Mouse (Mus musculus) heart, postnatal 4 days (tissue): Measurements from ENCODE around the gene Fry. TPM values are rescaled to one million over a fixed set of nuclear protein-coding genes. Genes with fewer than 3 reads are reported as not detected.

Source experiments
- DNase-seq: peaks from one replicate; pipeline ENCODE4 v3.0.0; 2021
- total RNA-seq, 2 experiments: library from RNA; stranded (reverse); gene quantifications; 2 replicates each; pipeline ENCODE4 v1.2.3; 2021

The Fry gene
- total RNA-seq, 2 experiments from 2014 or later = 169 to 174 TPM

DNA sequence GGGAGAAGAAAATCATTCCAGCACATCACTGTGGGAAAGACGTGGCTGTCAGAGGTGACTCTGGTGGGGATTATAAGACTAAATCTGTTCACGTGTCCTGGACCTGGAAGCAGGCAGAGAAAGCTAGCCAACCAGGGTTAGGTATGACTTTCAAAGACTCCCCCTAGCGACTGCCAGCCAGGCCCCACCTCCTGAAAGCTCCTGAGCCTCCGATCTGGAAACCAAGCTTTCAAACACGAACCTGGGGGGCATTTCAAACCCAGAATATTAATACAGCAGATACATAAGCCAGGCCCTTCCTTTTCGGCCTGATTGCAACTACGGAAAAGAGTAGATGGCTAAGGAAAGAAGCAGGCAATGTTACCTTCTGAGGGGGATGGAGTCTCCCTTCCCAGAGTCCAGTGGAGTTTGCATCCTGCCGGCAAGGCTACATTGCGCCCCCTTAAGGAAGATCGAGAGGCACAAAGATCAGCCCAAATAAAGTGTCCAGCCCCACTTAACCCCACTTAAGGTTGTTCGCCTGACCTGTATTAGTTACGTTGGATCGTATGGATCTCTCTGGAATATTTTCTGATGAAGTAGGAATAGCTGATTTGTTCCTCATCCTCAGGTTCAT lies 284.5 kb downstream of the Fry start:
- no peak for DNase-seq

DNA sequence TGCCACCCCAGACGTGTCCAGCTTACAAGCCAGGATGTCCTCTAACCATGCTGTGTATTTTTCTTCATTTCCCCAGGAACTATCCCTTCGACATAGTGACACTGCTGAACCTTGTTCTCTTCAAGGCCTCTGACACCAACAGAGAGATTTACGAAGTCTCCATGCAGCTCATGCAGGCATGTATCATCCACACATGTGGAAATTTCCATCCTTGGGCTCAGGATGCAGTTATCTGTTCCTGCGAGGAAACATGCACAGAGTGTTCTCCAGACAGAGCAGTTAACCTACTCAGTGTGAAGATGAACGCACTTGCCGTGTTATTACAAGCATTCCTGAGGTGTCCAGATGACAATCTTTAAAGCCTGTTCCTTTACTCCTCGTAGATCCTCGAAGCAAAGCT lies 286.4 kb downstream of the Fry start:
- no peak for DNase-seq

DNA sequence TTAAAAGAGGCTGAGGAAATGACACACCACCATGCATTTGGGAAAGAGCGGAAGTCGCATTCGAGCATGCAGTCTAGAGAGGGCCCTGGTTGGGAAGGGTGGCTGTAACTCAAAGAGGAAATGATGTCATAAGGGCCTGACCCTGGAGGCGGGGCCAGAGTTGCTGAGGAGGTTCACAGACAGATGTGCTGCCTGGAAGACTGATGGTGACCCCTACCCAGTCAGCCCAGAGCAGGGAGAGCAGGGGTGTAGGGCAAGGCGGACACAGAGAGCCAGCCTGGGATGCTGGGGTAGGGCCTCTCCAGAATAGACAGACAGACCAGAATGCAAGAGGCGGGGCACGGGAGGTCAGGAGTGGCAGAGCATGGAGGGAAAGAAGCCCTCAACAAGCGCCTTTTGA lies 290.5 kb downstream of the Fry start:
- no peak for DNase-seq

DNA sequence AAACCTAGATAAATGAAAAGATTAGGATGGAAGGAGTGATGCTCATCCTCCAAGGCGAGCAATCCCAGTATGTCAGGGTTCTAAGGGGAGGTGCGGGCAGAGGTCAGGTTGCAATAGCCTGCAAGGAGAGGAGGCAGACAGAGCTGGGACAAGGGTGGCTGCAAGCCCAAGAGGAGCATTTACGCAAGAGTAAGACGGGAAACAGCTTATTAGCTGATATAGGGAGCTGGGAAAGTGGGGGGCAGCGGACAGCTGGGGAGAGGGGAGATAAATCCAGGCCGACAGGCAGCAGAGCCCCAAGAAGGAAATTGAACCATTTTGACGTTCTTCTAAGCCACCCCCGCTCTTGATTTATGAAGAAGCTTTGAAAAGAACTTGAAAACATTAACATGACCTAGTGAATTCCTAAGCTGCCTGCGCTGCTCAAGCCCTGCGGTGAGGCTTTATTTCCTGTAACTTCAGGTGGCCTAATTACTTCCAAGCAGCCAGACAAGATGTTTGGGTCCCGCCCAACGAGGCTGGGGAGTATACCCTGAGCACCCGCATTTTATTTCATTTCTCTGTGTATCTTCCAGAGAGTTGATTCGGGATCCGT lies 291.1 kb downstream of the Fry start:
- DNase-seq = no peak

DNA sequence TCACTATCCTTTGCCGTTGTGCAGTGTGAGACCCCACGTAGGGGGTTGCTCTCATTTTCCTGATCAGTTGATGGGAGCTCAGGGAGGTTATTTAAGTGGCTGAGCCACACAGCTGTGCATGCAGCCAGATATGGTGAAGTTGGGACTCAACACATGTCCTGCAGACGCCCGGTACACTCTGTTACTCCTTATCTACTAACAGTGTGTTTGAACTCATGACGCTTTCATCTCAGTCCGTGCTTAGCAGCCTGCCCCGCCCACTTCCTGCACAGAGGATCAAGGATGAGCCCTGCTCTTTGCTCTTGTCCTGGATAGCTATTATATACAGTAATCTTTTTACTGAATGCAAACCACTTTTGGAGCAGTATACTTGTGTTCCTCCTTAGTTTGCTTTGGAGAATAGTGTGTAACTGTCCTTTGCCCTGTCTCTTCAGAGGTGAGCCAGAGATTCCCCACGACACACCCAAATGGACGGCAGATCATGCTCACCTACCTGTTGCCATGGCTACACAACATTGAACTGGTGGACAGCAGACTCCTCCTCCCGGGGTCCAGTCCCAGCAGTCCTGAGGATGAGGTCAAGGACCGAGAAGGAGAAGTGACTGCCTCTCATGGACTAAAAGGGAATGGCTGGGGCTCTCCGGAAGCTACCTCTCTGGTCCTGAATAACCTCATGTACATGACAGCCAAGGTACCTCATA lies 294.5 kb downstream of the Fry start:
- no peak for DNase-seq

DNA sequence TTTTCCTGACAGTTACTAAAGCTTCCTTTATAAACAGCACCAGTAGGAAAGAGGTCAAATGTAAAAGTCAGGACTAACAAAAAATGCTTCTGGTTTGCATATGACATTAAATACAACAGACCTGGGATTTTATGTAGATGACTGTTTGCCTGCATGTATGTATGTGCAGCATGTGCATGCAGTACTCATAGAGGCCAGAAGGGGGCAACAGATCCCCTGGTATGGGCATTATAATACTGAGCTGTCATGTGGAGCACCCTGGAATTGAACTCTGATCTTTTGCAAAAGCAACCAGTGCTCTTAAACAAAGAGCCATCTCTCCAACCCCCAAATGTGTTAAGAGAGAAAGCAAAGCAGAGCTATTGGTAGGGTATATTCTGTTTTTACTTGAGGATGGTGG lies 296.4 kb downstream of the Fry start:
- no peak for DNase-seq

DNA sequence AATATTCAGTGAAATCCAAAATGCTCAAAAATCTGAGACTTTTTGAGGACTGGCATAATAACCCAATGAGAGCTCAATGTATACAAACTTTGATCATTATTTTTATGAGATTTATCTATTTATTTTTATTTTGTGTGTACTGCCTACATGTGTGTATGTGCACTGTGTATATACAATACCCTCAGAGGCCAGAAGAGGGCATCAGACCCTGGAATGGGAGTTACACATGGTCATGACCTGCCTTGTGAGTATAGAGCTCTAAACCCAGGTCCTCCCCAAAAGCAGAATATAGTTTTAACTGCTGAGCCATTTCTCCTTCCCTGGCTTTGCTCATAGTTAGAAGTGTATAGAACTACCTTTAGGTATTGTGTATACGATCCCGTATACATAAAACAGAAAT lies 298.8 kb downstream of the Fry start:
- DNase-seq = no peak

DNA sequence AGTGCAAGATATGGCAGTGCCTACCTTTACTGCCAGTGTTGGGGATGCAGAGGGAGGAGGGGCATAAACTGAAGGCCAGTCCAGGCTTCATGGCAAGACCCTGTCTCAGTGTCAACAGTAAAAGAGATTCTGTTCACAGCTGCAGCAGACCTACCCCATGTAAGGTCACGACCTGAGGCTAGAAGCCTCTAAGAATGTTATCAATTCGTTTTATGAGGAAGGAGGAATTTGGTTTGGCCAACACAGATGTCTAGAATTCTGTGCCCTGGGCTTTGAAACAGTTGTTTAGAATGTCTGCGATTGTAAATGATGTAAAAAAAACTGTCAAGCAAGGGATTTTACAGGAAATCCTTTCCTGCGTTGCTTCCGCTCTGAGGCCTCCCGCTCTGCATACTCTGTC lies 299.6 kb downstream of the Fry start:
- DNase-seq = no peak

DNA sequence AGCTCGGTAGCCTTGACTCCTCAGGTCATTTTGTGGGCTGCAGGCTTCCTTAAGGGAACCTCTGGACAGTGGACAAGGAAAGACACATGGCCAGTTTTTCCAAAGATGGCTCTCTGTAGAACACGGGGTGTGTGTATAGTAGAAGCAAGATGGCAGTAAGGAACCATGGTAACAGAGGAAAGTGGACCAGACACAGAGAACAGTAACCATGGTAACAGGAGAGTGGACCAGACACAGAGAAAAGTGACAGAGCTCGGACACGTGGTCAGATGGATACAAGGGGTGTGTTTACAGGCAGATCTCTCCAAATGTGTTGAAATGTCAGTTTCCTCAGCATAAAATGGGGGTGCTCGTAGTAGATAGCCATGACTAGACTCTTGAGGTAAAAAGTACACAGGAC lies 306.6 kb downstream of the Fry start:
- no peak for DNase-seq

DNA sequence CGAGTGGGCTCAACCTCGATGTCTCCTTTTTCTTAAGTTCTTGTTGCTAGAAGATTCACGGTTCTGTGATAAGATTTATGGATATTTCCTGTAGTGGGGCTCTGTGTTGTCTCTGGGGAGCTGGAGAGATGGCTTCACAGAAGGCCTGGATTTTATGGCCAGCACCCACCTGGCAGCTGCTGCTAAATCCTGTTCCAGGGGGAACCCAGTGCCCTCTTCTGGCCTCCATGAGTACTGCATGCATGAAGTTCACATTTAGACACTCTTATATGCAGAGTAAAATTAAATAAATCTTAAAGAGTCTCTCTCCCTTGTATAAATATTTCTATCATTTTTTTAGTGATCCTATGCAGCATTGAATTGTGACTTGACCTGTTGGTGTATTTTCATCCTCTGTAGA lies 308.1 kb downstream of the Fry start:
- peak; percentile 62 for DNase-seq

DNA sequence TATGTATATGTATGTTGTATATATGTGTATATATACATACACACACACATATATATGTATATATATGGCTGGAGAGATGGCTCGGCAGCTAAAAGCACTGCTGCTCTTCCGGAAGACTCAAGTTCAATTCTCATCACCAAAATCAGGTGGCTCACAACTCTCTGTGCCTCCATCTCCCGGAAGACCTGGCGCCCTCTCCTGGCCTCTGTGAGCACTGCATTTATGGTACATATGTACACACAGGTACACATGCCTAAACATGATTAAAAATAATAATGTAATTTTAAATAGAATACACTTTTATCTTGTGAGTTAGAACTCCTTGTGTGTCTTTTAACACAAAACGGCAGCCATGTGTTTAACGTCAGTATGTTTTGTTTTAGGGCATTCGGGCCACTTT lies 312.8 kb downstream of the Fry start:
- peak; percentile 36 for DNase-seq

DNA sequence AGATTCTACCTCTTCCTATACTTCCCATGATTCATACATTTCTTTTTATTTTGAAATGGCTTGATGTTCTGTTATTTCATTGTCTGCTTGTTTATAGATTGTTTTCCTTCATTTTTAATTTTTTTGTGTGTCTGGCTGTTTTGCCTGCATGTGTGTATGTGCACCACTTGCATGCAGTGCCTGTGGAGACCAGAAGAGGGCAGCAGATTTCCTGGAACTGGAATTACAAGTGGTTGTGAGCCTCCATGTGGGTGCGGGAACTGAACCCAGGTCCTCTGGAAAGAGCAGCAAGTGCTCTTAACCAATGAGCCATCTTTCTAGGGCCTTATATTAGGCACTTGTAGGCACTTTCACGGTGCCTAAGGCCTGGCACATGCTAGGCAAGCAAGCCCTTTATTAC lies 314.5 kb downstream of the Fry start:
- no peak for DNase-seq

DNA sequence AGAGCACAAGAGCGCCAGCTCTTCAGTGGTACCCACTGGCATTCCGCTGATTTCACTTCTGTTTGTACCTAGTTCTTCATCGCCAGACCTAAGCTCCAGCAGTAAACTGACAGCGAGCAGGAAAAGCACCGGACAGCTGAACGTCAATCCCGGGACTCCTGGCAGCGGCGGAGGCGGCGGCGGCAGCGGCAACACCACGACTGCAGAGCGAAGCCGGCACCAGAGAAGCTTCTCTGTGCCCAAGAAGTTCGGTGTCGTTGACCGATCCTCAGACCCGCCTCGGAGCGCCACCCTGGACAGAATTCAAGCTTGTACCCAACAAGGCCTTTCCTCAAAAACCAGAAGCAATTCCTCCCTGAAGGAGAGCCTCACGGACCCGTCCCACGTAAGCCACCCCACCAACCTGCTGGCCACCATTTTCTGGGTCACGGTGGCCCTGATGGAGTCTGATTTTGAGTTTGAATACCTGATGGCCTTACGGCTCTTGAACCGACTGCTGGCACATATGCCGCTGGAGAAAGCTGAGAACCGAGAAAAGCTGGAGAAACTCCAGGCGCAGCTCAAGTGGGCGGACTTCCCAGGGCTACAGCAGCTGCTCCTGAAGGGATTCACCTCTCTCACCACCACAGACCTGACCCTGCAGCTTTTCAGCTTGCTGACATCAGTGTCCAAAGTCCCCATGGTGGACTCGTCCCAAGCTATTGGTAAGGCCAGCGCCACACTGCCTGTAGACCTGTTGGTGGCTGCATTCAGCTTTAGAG lies 318.4 kb downstream of the Fry start:
- no peak for DNase-seq

DNA sequence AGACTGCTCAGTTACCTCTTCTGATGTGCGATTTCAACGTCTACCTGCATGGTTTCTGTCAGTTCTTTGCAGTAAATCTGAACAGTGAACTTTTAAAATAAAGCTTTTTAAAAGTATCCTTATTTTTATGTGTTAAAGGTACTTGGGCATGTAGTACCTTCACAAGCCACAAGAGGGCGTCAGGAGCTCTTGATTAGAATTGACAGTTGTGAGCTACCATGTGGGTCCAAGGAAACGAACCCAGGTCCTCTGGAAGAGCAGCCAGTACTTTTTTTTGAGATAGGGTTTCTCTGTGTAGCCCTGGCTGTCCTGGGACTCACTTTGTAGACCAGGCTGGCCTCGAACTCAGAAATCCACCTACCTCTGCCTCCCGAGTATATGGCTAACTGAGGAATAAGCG lies 323.2 kb downstream of the Fry start:
- DNase-seq = peak; percentile 47

DNA sequence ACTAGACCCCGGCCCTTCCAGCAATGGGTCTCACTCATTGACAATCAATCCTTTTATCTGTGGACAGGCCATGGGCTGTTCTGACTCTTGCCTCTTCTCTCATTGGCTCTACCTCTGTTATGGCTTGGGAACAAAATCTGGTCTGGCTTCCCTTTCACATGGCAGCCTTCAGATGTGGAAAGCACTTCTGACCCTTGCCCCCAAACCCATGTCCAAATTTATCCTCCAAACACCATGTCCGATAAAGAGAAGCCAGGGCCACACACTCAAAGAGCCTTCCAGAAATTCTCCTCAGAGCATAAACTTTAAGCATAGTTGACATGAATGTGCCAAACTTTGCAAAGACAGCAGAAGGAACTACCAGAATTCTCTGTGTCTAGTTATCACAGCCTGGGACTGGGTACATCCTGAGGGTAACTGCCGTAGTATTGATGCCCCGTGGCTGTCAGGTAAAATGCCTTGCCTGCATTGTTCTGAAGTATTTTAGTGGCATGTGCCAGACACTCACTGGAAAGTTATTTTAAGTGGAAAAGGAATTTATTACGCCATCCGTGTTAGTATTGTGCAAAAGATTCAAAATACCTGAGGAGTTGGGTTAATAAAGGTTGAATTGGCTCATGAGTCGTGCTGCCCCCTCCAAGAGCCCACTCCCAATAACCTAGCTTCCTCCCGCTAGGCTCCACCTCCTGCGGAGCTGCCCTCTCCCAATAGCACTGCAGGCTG lies 333.0 kb downstream of the Fry start:
- no peak for DNase-seq

DNA sequence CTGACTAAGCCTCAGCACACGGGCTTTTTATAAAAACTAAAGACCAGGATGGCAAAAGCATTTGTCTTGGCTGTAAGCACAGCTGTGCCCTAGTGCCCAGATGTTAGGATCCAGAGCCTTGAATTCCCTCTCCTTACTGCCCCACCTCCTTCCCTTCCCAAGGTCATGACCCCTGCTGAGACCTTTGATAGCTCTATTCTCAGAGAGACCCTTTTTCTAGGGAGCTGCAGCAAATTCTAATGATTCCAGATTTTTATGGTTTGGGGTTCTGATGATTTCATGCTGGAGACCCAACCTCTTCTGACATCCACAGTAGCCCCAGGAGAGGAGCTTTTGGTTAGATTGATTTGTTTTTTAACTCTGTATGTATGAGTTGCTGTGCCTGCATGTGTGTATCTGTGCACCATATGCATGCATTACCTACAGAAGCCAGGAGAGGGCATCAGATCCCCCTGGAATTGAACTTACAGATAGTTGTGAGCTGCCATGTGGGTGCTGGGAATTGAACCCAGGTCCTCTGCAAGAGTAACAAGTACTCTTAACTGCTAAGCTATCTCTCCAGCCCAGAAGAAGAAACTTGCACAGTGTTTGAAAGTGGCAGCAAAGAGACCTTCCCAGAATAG lies 333.7 kb downstream of the Fry start:
- DNase-seq = no peak

DNA sequence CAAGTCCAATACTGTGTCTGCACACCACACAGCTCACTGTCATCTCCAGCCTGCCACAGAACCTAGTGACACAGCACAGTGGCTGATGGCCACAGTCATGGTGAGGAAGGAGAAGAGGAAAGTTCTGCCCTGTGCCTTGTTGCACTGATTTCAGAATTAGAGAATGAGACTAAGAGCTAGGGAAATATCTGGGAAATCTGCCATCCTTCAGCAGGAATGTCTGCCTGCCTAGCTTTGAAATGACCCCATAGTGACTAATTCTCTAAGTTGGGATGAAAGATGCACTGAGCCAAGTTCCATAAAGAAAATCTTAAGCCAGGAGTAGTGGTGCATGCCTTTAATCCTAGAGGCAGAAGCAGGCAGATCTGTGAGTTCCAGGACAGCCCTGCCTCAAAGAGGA lies 334.2 kb downstream of the Fry start:
- DNase-seq = no peak

DNA sequence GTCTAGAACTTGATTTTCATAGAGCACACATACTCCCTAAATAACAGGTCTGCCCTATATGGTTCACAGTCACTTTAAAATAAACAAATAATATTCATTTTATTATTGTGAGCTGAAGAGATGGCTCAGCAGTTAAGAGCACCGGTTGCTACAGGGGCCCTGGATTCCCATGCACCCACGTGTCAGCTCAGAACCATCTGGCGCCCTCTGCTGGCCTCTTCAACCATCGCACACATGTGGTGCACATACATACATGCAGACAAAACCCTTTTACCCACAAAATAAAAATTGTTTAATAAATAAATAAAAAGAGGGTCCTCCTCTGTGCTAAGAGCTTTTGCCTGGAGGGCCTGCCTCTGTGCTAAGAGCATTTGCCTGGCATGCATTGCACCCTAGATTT lies 335.0 kb downstream of the Fry start:
- no peak for DNase-seq

DNA sequence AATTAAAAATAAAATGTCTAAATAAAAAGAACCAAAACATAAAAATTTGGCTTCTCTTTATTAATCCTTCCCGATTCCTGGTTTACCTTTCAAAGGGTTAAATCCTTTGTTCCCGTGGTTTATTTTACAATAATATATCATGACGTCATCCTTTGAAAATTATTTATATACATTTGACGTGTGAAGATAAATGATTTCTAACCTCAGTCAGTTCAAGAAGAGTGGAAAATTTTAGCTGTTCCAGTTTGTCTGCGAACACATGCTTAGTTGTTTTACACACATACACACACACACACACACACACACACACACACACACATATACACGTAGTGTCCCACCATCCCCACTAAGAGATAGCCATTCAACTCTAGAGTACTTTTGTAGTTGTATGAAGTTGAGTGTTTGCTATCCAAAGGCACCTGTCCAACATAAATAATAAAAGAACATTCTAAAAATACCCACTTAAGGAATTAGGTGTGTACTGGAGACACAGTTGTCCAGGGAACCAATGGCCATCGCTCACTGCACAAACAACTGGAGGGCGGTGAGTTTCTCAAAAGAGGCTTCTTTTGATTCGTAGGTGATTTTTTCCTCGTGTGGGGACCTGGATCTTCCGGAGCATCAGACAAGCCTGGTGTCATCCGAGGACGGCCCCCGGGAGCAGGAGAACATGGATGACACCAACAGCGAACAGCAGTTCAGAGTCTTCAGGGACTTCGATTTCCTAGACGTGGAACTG lies 338.9 kb downstream of the Fry start:
- no peak for DNase-seq

DNA sequence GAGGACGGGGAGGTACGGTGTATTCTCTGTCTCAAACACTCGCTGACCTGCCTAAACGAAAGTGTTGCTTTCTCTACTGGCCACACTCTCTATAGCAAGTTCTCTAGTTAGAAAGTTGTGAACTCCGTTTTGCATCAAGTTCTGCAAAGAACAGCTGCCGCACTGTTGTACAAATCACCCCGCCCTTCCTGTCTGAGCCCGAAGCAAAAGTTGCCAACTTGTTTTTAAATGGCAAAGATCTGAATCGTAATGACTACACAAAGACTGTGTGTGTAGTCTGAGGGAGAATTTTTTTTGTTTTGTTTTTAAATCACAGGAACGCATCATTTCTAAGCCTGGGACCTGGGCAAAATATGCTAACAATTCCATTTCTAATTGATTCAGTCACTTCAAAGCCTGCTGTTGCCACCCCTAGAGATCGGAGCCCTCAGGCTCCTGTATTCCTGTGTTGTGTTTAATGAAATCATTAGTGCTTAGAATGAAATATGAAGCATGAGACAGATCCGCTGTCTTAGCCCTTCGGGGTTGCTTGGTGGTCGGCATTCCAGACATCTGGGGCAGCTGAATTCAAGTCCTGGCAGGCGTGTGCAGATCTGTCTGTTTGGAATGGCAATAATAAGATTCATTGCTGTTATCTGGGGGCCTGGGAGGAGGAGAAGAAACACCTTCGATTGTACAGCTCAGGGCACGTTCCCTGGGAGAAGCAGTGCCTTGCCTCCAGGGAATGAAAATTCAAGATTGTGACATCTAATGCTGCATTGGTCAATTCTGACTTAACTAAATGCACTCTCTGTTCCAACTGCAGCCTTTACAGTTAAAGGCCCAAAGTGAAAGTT lies 339.7 kb downstream of the Fry start:
- no peak for DNase-seq

DNA sequence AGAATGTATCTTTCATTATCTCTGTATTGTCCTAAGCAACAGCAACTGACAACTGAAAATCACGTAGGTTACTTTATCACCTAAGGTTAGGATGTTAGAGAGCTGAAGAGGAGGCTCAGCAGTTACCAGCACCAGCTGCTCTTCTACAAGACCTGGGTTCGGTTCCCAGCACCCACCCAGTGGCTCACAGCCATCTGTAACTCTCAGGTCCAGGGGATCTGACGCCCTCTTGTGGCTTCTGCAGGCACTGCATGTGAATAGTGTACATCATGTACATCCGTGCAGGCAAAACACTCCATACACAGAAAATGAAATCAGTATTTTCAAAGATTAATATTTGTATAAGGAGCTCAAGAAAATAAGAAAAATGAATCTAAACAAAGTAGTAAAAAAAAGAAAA lies 341.4 kb downstream of the Fry start:
- DNase-seq = no peak
